Mouse (Mus musculus) kidney, adult 11 months (tissue): ENCODE measurements around the gene Mdm2.

Experiments
- DNase-seq: peaks from one replicate; pipeline ENCODE4 v3.0.0; 2022

Gene Mdm2

DNA sequence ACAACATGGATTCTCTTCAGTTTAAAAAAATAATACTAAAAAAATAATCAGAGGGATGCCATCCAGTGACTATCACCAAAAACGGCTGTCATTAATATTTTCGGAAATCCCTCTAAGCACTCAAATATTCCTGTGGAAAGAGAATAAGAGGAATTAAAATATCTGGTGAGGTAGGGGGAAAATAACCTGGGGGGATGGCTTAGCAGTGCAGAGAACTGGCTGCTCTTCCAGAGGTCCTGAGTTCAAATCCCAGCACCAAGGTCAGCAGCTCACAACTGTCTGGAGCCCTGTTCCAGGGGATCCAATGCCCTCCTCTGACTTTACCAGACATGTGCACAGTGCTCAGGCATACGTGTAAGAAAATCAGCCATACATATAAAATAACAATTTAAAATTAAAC is 44.2 kb downstream of the Mdm2 start:
- DNase-seq, result no peak

DNA sequence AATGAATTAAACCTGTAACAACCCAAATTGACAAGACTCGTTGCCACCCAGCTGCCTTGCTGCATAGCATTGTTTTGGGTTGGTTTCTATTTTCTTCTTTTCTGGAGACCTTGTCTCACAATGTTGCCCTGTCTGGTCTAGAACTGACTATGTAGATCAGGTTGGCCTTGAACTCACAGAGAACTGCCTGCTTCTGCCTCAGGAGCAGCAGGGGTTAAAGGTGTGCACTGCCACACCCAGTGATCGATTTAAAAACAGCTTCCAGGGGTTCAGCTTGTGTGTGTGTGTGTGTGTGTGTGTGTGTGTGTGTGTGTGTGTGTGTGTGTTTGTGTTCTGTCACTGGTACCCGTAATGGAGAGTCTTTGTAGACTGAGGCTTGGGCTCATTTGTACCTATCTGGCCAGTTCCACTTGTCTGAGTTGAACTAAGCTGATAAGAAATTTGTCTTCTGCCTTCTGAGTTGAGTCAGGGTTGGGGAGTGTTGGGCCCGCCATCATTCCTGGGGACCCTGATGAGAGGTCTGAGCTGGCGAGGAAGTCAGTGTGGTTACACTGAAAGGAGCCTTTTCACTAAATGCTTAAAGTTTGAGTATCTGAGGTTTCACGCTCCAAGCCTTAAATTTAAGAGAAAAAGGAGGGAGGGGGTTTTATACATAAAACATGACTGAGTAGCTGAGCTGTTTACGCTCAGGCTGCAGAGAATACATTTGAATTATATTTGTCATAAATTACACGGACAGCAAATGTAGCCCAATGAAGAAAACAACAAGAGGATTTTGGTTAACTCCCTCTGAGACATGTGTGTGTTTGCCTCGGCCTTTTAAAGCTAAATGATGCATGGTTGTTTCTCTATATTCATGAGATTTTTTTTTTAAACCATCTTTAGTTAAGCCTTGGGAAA is 44.9 kb downstream of the Mdm2 start:
- DNase-seq, result no peak

DNA sequence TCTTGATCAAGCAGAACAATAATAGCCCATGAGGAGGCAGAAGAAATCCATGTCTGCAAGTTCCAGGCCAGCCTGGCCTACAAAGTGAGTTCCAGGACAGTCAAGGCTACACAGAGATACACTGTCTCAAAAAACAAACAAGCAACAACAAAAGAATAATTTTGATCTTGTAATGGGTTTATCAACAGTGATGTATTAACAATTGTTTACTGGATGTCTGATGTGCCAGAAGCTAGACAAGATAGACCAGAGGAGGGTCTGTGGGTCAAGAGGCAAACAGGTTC is 45.7 kb downstream of the Mdm2 start:
- DNase-seq, result no peak

DNA sequence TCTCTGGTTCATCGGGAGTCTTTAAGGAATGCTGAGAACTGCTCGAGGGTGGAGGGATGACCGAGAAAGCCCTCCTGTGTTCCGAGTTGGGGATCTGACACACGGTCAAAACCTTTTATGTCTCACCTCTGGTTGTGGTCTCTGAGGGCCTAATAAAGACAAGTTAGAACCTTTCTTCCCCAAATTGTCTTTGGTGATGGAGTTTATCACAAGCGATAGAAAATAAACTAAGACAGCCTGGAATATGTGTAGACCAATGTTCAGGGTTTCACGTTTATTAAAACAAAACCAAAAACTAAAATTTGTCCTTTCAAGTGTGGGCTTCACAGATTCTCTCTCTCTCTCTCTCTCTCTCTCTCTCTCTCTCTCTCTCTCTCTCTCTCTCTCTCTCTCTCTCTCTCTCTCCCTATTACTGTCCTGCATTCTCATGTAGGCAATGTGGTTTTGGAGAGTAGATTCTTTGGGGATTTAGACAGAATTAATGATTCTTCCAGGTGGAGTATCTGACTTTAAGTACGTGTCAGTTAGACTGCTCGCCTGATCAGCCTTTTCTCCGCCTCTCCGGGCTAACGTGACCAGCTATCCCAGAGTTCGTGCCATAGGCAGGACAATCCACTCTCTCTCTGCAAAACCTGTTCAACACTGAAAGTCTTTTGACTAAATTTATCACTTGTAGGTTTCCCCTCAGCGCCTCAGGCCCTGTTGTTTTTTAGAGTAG is 46.2 kb downstream of the Mdm2 start:
- no peak for DNase-seq

- peak; percentile 87 for DNase-seq
Measured at GRCm38 (mm10) chr10:117663865-117664200, 46.7 kb downstream of the Mdm2 start.

GRCm38 (mm10) chr10:117663056-117663864 is 47.3 kb downstream of the Mdm2 start:
- peak; percentile 56 for DNase-seq

- DNase-seq, result peak; percentile 70
Measured at GRCm38 (mm10) chr10:117662316-117663055, 48.1 kb downstream of the Mdm2 start.

DNA sequence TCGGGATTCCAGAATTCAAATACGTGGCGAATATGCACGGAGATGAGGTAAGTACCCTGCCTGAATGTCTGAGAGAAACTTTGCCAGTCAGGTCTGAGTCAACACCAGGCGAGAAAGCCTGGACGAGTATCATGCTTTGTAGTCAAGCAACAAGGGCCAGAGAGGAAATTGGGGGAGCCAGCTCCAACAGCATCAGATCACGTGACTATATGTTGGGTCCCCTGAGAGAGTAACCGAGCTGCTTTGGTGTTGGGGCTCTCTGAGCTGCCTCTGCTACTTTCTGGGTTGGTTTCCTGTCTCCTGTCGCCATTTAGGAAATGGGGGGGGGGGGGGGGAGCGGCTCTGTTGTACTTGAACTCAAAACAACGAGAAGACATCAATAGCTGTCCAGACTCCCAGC is 50.7 kb downstream of the Mdm2 start:
- DNase-seq, result no peak

DNA sequence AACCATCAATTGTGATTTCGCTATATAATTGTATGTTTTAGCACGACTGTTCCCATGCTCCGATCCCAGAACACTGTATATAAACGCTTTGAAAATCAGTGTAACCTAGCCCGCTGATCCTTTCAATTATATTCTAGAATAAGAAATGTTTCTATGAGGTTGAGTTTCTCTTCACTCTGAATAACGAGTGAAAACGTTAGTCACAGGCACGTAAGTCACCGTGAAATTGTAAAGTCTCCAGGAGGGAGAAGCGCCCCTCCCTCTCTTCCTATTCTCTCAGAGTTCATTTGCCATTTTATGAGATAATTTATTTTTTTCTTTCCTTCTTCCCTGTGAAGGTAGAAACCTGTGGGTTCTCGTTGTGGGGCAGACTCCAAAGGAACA is 51.1 kb downstream of the Mdm2 start:
- no peak for DNase-seq

GRCm38 (mm10) chr10:117658522-117659429 is 51.8 kb downstream of the Mdm2 start:
- no peak for DNase-seq

DNA sequence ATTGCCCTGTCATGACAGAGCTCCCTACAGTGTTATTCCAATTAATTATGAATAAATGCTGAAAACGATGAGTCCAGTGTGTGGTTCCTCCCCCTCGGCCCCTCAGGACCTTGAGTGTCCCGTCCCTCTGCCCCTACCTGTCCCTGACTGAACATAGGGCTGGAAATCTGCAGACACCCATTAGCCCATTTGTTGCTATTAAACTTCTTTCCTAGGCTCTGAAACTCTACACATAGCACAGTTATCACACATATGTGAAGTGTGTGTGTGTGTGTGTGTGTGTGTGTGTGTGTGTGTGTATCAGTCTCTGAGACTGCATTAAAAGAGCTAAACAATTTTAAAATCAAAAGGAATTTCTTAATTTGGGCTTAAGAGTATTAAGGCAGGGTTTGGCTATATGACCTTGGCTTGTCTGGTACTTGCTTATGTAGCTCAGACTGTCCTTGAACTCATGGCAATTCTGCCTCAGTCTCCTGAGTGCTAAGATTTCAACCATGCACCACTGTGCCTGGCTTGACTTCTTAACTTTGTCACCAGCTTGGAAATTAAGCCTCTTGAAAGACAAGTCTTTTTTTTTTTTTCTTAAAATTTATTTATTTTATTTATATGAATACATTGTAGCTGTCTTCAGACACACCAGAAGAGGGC is 52.8 kb downstream of the Mdm2 start:
- no peak for DNase-seq

- DNase-seq, result no peak
Measured at GRCm38 (mm10) chr10:117656985-117657658, 53.4 kb downstream of the Mdm2 start.

- no peak for DNase-seq
Measured at GRCm38 (mm10) chr10:117656662-117656962, 53.9 kb downstream of the Mdm2 start.

- no peak for DNase-seq
Measured at GRCm38 (mm10) chr10:117655908-117656661, 54.5 kb downstream of the Mdm2 start.

DNA sequence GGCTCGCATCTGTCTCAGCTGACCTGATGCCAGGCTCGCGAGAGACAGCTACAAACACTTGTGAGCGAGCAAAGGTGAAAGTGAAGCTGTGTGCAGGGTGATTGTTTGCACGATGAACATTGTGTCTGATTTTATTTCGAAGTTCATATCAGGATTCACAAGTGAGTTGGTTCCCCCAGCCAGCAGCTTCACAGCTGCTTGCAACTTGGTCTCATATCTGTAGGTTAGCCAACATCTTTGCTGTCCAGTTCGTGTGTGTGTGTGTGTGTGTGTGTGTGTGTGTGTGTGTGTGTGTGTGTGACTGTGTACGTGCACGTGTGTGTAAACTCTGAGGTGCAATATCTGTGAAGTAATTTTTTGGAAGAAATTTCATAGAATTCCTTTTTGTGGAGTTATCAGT is 55.1 kb downstream of the Mdm2 start:
- DNase-seq, result no peak

GRCm38 (mm10) chr10:117654576-117655123 is 55.9 kb downstream of the Mdm2 start:
- DNase-seq, result no peak

DNA sequence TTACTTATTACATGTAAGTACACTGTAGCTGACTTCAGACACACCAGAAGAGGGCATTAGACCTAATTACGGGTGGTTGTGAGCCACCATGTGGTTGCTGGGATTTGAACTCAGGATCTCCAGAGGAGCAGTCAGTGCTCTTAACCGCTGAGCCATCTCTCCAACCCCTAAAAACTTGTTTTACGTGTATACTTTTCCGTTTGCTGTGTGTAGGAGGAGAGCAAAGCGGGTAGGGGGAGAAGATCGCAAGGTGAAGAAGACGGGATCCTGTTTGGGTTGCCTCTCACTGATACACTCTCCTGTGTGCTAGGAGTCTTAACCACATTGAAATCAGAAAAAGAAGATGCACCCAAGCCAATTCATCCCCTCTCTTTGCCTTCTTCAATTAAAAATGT is 56.8 kb downstream of the Mdm2 start:
- DNase-seq, result no peak

GRCm38 (mm10) chr10:117652930-117653778 is 57.4 kb downstream of the Mdm2 start:
- DNase-seq, result no peak

GRCm38 (mm10) chr10:117652378-117652774 is 58.2 kb downstream of the Mdm2 start:
- DNase-seq, result no peak
